Mouse (Mus musculus): ENCODE measurements around the gene Iqschfp.

The Iqschfp gene

GRCm38 (mm10) chr3:68335501-68335900 is 443.5 kb downstream of the Iqschfp start:
- no peak for DNase-seq (ENCODE audit: inconsistent ontology term)

- no peak for DNase-seq (ENCODE audit: inconsistent ontology term)
These were observed 458.6 kb downstream of the Iqschfp start for GRCm38 (mm10) chr3:68350624-68351023.

DNA sequence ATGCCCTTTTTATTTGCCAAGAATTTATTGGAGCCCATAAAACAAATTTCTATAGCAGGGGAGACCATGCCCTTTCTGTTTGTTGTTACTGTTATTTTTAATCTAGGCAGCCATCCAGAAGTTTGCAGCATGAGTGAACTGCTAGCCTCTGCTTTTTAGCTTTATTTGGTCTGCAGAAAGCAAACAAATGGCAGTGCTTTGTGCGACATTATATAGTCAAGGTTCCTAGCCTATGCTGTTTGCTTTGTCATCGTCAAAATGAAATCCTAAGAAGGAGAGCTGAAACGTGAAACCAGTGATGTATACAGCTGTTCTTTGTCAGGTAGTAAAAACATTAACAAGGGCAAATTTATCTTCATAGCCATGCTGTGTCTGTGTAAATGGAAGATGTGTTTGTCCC is 459.4 kb downstream of the Iqschfp start:
- DNase-seq (ENCODE audit: inconsistent ontology term) = no peak

DNA sequence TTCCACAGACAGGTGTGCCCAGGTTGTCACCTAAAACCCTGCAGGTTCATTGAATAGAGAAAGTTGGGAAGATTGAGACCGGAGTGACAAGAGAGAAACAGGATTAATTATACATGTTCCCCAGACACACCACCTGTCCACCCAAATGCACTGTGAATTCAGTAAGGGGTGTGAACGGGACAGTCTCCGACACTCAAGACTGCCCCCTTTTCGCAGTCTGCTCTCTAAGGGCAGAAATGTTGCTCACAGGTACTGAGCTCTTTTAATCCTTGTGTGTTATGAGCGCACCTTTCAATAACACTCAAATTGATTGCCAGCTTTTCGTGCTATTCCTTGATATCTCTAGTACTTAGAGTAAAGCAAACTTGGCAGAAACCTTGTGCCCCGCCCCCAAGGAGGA is 460.9 kb downstream of the Iqschfp start:
- DNase-seq (ENCODE audit: inconsistent ontology term) = no peak

DNA sequence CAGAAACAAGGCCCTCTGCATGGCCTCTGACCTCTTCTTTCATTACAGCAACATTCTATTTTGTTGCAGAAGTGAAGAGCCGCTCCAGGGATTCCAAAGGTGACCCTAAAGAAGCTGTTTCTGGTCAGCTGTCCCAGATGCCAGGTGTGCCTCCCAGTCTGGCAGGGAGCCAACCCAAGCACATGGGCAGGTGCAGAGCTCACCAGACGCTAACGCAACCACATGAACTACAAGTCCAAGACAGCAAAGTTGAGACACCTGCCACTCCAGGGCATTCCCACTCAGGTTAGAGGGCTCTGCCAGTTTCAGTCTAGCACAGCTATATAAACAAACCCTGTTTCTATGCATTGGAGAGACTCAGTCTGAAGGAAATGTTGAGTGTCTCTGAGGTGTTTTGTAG is 461.5 kb downstream of the Iqschfp start:
- no peak for DNase-seq (ENCODE audit: inconsistent ontology term)

DNA sequence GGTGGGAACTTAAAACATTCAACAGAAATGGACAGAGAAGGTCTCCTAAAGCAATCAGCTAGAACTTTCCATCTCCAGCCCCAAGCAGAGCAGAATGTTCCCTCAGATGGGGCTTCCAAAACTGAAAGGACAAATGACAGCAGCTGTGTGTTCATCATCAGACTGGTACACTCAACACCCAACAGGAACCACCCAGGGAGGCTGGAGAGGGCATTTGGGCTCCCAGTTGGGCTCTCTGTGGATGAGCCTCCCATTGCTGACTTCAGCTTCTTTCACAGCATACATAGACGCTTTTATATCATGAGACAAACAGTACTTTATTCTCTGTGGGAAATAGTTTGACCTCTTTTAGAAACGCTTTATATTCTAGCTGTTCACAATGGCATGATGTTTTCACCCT is 464.5 kb downstream of the Iqschfp start:
- DNase-seq (ENCODE audit: inconsistent ontology term) = no peak

DNA sequence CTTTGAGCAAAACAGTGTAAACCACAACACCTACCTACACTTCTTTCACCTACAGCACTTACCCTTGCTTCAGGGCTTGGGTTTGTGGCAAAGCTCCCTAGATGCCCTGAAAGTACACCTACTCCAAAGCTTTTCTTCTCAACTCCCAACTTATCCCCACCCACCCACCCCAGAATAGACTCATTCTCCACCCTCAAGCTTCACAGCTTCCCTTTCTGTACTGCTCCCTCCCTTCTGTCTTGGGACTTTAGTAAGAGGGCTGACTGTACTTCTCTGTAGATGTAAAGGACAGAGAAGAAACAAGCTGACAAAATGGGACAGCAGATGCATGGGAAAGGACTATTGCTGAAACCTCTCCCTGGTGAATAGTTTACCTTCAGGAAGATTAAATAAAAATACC is 476.0 kb downstream of the Iqschfp start:
- DNase-seq (ENCODE audit: inconsistent ontology term) = no peak

DNA sequence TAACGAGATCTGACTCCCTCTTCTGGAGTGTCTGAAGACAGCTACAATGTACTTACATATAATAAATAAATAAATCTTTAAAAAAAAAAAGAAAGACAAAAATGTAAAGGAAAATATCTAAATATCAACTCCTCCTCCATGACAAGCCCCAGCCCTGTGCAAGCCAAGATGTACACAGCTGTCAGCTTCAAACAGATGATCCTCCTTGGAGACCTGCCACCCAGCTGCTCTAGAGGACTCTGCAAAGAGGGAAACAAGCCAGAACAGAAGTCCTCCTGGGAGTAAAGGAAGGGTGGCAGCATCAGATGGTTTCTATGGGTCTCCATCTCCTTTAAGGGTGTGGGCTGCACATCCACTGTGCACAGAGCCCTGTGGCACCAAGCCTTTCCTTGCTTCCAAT is 480.9 kb downstream of the Iqschfp start:
- DNase-seq (ENCODE audit: inconsistent ontology term) = no peak

- peak; percentile 17 for DNase-seq (ENCODE audit: inconsistent ontology term)
These were observed 483.1 kb downstream of the Iqschfp start for GRCm38 (mm10) chr3:68375100-68375508.

DNA sequence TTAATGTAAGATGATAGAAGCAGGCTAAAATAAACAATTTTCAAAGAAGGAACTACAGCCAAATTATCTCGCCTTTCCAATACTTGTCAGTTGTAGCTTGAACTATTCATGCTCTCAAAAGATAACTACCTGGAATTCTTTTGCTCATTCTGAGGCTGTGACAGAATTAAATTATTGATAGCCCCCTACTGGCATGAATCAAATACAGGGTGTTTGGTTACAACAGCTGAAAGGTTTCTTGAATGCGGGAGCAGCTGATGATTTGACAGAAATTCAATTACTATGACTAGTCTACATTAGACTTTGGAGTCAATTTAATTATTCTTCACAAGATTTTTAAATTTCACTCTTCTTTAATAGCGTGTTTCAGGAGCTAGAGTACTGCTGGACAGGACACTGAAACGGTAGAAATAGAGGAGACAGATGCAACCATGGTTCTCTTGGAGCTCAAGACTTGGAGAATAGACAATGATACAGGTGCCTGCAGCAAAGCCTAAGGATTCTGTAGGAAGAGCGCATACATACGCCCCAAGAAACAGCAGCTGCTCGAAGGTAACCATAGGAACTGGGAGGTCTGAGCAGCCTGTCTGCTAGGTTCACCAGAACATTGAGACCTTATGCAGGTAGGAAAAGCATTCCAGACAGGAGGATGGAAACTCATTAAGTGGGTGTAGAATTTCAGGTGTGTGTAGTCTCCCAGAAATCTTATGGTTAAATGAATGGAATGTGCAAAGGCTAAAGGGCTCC is 485.6 kb downstream of the Iqschfp start:
- no peak for DNase-seq (ENCODE audit: inconsistent ontology term)

GRCm38 (mm10) chr3:68378799-68379198 is 486.8 kb downstream of the Iqschfp start:
- DNase-seq (ENCODE audit: inconsistent ontology term) = no peak

- DNase-seq (ENCODE audit: inconsistent ontology term) = no peak
These were observed 487.2 kb downstream of the Iqschfp start for GRCm38 (mm10) chr3:68379242-68379641.

- DNase-seq (ENCODE audit: inconsistent ontology term) = no peak
These were observed 491.6 kb downstream of the Iqschfp start for GRCm38 (mm10) chr3:68383672-68384071.

DNA sequence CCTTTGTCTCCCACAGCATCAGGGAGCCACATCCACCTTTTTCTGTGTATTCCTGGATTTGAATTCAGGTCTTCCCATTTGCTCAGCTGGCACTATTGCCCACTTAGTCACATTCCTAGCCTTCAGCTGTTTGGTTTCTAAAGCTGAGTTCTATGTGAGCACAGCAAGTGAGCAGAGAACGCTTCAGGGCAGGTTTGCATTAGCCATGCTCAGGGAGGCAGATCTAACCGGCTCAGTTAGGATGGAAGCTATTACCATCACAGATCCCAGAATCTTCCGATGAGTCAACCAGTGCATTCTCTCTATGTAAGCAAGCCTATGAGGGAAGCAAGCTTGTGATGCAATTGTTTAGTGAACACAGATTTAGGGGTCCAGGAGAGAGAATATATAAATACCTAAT is 493.5 kb downstream of the Iqschfp start:
- DNase-seq (ENCODE audit: inconsistent ontology term) = peak; percentile 44

GRCm38 (mm10) chr3:68388023-68388422 is 496.0 kb downstream of the Iqschfp start:
- DNase-seq (ENCODE audit: inconsistent ontology term) = no peak

DNA sequence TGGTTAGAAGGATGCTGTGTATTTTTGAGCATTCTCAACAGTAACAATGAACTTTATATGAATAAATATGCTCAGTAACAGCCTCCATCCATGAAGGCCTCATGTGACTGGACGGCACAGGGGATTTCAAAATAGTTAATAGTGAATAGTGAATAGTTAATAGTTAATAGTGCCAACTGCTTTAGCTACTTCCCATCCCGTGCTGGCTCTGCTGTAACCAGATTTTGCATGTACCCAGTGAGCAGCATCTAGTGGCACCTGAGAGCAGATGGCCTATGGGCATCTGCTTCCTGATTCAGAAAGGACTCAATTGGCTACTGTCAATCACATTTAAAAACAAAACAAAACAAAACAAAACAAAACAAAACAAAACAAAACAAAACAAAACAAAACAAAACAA is 501.5 kb downstream of the Iqschfp start:
- no peak for DNase-seq (ENCODE audit: inconsistent ontology term)

DNA sequence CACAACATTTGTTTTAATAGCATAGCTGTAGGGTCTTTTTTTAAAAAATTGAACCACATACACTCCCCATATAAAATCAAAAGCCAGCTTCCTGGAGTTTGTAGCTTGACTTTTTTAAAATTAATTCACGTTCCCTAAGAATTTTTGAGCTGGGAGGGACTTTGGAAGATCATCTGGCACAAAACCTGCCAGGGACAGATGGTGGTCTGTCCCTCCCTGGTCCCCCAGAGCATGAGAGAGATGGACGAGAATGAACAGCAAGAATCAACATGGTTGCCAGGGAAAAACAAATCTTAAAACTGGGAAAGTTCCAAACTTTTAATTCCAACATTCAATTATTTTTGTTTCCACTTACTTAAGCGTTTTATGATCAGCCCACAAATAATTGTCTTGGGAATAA is 506.7 kb downstream of the Iqschfp start:
- DNase-seq (ENCODE audit: inconsistent ontology term) = no peak

DNA sequence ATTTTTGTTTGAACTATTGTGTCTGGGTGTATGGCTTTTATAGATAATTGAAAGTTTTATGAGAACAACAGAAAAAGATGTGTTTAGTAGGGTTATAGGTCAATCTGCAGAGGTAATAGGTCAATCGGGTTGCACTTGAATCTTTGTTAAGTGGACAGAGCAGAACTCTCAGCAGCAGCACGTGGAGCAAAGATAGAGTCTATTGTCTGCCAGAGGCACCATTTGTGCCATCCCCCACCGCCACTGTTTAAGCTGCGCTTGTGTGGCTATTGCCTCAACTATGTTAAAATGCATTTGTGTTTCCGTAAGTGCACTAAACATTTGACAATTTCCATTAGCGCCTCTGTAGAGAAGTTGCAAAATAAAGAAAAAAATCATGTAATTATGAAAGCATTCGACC is 508.1 kb downstream of the Iqschfp start:
- peak; percentile 4 for DNase-seq (ENCODE audit: inconsistent ontology term)

GRCm38 (mm10) chr3:68403343-68403742 is 511.3 kb downstream of the Iqschfp start:
- no peak for DNase-seq (ENCODE audit: inconsistent ontology term)

DNA sequence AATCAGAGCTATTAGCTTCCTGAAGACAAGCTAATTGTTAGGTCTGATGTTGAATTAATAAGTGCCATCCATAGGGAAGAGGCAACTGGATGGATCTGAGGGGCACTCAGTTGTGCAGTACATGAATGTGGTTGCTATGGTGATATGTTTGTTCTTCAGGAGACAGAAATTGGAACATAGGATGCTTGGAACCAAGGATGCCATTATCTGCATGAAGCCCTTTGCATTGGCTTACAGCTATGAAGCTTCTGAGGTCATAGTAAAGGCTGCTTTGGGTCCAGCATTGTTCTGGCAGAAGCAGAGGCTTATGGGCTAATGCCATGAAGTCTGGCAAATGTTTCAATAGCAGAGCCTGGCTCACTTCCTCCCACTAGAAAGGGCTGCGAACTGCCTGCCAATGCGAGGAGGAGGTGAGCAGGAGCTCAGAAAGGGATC is 511.8 kb downstream of the Iqschfp start:
- no peak for DNase-seq (ENCODE audit: inconsistent ontology term)

- DNase-seq (ENCODE audit: inconsistent ontology term) = peak; percentile 70
These were observed 513.7 kb downstream of the Iqschfp start for GRCm38 (mm10) chr3:68405724-68406123.

- DNase-seq (ENCODE audit: inconsistent ontology term) = no peak
These were observed 520.2 kb downstream of the Iqschfp start for GRCm38 (mm10) chr3:68412262-68412661.

DNA sequence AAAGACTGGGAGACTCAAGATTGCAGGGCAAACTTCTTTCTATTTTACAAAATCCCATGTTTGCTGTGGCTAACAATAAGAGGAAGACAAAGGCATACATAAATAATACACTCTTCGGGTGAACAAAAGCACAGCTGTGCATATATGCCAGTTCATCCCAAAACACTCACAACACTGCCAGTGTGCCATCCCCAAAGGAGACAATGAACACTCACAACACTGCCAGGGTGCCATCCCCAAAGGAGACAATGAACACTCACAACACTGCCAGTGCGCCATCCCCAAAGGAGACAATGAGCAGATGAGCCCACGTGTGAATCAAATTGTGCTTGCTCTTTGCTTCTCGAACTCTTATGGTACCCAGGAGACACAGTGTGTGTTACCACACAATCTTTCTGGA is 527.8 kb downstream of the Iqschfp start:
- no peak for DNase-seq (ENCODE audit: inconsistent ontology term)

DNA sequence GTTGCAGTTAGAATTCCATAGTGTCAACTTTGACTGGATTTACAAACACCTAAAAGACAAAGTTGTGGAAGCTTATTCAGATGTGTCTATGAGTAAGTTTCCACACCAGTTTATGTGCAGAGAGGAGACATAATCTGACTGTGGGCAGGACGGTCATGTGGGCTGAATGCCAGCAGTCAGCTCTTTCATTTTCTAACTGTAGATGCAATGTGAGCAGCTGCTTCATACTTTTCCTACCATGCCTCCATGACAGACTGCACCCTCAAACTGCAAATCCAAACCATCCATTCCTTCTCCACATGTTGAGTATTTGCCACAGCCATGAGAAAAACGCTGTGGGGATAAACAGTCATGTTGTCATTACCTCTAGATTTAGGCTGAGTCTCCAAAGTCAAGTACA is 528.9 kb downstream of the Iqschfp start:
- no peak for DNase-seq (ENCODE audit: inconsistent ontology term)

Data from Muller cell, postnatal 12 days (primary cell).